Mouse (Mus musculus): ENCODE measurements at regions not wholly inside any gene's neighbourhood (a gene's known extent, or its start where the extent isn't known, plus 50 kb on each side); places are given as distances from the start of the nearest gene placed in this dataset.

DNA sequence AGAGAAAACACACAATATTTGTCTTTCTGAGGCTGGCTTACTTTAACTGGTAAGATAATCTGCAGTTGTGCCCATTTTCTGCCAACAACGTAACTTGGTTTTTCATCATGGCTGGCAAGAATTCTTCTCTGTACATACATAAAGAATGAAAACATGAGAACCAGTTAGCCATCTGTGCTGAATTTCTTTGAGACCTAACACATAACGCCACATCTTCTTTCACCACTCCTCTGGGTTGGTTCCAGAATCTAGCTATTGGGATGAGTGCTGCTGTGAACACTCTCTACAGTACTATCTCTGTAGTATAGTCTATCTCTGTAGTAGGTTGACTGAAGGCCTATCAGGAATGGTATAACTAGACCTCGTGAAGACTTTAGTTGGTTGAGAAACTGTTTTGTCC lies 132.1 kb downstream of the 1700020N01Rik start:
- peak; percentile 78 for ATAC-seq (ENCODE audit: low TSS enrichment)

DNA sequence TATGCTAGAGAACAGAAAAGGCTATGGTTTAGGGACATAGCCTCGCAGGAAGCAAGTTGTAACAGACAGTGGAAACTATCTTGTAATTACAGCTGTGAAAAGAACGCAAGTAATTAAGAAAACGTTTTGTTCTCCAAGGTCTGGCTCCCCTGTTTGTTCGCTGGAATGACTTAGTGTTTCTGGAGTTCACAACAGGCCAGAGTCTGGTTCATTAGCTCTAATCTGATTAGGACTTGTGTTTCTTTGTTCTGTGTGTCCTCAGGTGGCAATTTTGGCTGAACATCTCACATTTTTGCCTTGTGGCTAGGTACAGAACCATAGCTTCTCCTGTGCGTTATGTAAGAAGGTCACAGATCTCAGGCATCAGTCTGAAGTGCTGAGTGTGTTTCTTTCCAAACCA lies 141.7 kb upstream of the Sgk1 start:
- ATAC-seq (ENCODE audit: low TSS enrichment) = no peak

DNA sequence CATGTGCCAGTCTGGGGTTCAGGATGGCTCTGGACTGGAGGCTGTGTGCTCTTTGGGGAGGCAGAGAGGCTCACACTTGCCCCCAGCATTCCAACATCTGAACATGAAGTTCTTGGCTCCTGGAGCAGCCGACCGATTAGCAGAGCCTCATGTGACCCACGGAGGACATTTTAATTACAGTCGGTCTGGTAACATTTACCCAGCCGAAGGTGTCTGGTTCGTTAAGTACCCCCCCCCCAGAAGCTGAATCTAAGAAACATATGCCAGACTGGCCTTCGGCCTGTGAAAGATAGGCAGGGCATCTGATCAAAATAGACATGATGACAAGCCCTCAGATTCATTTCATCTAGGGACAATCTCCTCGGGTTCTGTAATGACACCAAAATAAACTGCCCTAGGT lies 140.4 kb upstream of the Sgk1 start:
- no peak for ATAC-seq (ENCODE audit: low TSS enrichment)

DNA sequence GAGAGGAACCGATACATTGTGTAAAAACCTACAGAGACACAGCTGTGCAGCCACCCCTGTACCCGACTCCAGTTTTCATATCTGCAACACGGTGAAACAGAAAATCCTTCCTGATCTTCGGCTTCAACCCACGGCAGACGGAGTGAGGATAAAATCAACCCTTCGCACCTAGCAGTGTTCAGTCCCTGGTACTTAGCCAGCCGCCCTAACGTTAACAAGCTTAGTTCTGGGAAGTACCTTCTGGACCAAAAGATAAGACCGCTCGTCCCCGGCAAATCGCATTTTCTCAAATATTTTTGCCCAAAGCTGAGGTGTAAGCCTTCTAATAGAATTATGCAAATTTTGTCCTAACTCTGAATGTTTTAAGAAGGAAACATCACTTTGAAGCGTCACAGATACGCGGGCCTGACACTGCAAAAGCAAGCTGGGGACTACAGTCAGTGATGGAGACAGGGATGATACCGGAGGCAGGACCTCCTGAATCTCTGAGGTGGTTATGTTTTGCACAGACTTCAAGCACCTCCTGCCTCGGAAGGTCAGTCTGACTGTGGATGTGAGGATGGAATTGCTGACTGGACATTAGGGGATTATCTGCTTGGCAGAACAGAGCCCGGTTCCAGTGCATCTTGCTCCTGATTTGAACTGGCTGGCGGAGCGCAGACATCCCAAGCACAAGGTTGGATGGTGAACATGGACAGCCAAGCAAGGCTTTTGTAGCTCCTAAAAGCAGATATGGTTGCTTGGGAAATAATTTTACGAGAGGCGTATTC lies 139.8 kb upstream of the Sgk1 start:
- peak; percentile 75 for ATAC-seq (ENCODE audit: low TSS enrichment)

DNA sequence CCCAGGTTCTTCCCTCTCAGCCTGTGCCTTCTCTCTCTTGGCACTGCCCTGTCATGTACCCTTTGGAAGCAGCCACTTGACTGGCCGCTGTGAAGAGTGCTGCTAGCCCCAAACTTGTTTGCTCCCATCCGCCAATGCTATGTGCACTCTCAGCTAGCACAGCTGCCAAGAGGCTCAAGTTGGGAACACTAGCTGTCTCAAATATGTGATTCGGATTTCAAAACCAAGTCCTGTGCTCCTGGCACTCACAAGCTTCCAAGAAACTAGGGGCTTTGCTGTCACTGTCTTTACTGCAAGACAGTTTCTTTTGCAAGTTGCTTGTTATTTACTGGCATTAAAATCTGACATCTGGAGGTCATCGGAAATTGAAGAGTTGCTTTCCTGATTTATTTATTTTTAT lies 138.6 kb upstream of the Sgk1 start:
- ATAC-seq (ENCODE audit: low TSS enrichment) = no peak

DNA sequence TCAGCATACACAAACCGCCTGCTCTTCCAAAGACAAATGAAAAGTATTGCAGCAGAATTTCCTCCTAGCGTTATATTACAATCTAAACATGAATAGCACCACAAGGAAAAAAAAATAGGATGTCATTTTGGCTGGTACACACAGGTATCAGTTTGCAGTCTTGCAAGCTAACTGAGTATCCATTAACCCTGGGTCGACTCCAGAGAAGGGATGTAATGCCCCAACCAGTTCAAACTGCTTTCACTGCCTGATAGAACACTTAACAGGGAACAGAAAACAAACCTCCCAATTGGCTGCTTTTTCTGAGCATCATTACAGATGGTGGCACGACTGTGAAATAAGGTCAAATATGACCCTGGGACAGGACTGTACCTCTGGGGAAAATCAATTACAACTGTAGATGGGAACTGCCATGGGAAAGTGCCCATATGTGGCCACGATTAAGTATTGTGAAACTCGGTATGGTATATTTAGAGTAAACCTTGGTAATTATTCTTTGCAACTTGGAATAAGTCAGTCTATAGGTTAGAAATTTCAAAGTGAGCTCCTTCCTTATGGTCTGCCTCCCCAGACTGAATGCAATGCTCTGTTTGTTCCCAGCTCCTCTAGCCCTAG lies 137.5 kb upstream of the Sgk1 start:
- ATAC-seq (ENCODE audit: low TSS enrichment) = no peak

DNA sequence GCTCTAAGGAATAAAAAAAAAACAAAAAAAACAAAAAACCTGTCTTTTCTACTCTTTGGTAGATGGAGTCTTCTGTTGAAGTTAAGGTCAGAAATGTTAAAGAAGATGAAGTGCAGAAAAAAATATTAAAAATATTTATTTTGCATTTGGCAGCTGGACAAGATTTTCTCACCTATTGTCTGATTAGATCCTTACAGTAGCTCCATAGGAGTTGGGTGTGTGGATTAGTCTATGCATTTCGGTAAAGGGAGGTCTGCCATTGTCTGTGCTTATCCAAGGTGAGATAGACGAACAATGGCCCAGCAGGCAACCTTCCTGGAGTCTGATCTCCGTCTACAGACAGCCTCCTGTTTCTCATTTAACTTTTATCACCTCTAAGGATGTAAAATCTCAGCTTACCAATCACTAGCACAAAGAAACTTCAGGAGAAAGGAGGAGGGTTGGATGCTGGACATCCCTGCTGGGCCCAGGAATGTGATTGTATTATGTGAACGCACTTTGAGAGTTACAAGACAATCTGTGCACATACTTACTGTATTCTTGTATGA lies 136.0 kb upstream of the Sgk1 start:
- ATAC-seq (ENCODE audit: low TSS enrichment) = no peak

DNA sequence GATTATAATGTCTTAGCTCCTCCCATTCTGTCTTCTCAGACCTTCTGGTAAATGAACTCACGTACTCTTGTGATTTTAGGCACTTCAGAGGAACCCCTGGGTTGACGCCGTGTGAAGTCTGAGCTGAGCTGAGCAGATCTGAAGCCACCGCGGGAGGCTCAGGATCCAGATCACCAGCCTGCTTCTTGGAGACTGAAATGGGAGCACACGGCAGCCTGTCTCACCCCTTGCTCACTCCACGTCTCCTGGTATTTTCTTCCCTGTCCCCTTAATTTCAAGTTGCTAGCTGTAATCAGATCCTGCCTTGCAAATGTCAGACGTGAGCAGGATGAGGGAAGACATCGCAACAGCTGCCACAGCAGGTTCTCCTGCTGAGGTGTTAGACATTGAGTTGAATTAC lies 135.3 kb upstream of the Sgk1 start:
- 0 out of 2 replicates have a peak, but pooled peaks have one; percentile 24 for ATAC-seq (ENCODE audit: low TSS enrichment)

DNA sequence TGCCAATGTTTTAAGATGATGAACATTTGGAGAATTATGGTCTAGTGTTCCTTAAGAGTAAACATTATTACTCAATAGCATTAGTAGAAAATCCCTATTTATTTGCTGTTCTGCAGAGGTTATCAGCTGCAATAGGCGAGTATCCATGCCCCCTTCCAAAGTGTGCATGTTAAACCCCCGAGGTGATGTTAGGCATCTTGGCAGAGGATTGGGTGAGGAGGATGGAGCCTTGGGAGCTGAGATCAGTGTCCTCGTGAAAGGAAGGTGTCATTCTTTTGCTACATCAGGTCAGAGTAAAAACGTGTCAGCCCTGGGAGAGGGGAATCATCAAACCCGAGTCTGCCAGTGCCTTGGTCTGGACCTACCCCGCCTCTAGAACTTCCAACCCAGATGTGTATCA lies 130.7 kb upstream of the Sgk1 start:
- no peak for ATAC-seq (ENCODE audit: low TSS enrichment)

DNA sequence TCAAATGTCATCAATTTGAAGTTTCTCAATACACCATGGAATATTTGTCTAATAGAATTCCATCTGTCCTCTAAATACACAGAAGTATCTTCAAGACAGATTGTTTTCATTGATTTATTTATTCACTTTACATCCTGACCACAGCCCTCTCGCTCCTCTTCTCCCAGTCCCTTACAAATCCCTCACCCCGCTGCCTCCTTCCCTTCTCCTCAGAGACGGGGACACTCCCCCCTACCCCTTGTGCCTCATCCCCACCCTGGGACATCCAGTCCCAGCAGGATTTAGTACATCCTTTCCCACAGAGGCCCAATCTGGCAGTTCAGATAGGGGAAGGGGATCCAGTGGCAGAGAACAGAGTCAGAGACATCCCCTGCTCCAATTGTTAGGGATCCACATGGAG lies 129.6 kb upstream of the Sgk1 start:
- no peak for ATAC-seq (ENCODE audit: low TSS enrichment)

DNA sequence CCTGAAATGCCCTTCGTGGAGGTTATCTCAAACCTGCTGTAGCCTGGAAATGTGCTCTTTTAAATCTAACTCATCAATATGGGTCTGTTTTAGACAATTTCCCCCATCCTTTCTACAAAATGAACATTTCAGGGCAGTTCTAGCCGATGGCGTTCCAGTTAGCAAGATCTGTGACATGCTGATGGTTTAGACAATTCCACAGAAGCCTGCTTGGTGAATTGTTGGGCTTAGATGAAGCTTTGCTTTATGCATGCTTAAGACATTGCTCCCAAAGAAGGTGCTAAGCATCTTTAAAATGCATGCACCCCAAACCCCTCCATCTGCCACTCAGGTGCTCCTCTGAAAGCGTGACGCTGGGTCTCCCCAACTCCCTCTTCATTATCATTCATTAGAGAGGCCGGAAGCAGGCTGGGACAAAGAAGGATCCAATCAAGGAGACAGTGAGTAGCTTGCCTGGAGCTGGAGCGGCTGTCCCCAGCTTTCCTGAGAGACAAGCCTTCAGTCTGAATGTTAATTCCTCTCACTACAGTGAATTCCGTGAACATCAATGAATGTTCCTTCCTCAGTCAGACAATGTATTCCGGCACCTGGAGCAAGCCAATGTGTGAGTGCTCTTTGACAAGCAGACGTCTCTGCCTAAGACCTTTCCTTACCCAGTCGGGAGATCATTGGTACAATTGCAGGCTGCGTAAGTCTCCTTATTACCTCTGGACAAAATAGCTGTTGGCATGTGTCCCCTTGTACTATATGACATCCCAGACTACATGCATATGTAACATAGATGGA lies 127.0 kb upstream of the Sgk1 start:
- no peak for ATAC-seq (ENCODE audit: low TSS enrichment)

DNA sequence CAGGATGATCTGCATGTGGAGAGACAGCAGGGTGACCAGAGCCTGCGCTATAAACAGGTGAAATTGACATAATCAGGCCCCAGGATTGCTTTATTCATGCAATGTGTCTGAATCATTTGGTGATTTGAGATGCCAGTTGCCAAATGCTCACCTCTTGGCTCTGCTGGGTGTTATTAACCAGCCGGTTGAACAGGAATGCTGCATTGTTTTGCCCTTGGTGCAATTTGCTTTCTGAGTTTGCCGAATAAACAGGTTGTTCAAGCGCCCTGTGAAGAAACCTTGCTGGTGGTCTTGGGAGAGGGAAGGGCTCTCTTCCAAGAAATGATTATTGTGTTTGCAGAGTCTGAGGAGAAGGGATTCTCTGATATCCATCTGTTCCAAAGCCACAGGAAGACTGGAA lies 126.3 kb upstream of the Sgk1 start:
- ATAC-seq (ENCODE audit: low TSS enrichment) = no peak

DNA sequence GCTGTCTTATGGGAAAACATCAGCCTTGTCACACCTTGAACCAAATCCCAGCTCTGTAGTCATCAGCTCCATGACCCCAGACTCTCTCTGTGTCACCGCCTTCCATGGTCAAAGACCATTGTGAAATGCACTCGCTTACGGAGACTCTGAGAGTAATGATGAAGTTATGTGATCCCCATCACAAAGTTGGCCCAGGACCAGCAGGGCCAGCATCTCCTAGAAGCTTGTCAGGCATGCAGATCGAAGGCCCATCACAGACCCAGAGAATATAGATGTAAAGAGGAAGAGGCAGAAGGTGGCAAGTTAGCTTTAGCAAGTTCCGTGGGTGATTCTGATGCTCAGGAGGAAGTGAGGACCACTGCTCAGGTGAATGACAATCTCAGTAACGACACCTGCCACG lies 125.2 kb upstream of the Sgk1 start:
- no peak for ATAC-seq (ENCODE audit: low TSS enrichment)

DNA sequence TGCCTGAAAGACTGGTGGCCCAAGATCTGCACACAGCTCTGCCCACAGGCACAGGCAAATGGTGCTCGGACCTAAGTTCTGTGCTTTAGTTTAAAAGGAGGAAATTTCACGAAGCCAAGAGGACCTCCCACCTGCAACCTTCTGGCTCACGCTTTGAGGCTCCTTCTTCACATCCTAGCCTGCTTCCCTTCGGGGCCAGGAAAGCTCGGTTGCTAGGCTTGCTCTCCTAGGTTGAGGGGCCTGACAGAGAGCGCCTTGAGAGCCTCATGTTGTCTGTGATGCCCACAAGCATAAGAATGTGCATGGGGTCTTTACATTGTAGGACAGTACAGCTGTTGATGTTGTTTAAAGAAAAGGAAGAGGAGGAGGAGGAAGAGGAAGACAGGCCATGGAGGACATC lies 123.9 kb upstream of the Sgk1 start:
- no peak for ATAC-seq (ENCODE audit: low TSS enrichment)

DNA sequence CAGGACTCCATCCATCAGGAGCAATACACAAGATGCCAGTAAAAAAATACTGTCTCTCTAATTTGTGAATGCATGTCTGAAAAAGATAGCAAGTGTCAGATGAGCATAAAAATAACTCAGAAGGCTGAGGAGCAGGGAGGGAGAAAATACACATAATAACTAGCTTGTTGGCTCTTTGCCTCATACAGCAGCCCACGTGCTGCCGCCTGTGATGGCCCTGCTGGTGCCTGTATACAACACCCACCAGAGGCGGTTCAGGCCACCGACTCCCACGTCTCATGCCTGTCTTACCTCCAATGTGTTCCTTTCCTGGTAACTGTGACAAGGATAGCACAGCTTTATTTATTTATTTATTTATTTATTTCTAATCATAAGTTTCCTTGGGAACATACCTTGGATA lies 119.5 kb upstream of the Sgk1 start:
- peak; percentile 25 for ATAC-seq (ENCODE audit: low TSS enrichment)

DNA sequence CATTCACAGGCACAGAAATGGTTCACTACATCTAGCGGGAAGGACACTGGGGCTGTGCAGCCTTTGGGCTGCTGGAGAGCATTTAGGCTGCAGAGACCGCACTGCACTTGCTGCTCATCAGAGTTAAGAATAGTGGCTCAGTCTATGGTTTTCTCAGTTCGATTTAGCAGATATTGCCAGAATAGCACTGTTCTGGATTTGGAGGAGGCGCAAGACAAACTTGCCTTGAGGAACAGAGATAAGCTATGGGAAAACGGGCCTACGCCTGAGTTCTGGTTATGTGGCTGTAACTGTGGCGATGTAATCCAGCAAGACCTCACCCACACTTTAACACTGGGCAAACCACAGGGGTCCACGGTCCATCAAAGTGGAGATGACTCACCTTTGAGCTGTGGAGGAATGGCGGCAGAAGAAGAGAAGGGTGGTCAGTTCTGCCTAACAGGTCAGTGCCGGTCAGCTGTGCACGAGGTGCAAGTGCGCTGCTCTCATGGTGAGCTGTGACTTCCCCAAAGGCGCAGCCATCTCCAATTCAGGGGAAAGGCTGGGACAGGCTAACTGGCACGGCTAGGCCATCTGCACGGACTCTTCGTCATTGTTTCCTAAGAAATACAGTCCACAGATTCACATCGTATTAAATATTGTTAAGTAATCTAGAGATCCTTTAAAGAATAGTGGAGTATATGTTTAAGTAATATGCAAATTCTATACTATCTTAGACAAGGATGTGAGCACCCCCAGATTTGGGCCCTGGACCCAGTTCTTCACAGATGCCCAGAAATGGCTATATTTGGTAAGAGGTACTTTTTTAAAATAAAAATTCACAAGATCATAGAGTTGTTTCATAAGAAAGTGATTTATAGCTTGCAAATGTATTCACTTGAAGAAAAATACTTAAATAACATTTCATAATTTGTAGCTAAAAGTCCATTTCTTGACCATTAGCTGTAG lies 118.7 kb upstream of the Sgk1 start:
- peak; percentile 71 for ATAC-seq (ENCODE audit: low TSS enrichment)

DNA sequence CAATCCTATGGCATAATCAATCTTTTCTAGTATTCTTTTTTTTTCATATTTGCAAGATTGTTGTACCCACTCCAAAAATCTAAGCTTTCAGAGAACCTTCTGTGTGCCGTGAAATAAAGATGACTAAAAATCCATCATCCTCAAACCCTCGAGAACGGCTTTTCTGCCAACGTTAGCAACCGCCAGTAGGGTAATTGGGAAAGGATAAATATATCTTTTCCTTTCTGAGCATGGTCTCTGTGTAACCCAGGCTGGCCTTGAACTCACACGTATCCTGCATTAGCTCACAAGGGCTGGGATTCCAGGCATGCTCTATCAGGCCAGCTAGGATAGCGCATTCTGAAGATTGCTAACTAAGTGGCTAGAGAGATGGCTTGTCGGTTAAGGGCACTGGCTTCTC lies 117.9 kb upstream of the Sgk1 start:
- ATAC-seq (ENCODE audit: low TSS enrichment) = peak; percentile 53

DNA sequence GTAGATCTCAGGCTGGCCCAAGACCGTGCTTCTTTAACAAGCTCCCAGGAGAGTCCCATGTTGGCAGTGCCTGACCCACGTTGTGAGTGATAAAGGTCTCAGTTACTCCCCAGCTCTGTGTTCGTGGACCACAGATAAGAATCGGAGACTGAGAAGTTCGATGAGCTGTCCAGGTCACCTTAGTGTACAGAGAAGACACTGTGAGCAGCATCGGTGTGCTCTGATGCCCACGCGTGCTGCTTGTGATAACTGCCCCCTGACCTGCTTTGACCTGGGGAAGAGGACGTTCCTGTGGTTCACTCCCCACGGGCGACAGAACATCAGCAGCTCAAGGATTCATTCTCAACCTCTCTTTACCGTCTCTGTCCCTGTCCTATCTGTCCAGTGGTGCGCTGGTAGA lies 117.1 kb upstream of the Sgk1 start:
- ATAC-seq (ENCODE audit: low TSS enrichment) = no peak

DNA sequence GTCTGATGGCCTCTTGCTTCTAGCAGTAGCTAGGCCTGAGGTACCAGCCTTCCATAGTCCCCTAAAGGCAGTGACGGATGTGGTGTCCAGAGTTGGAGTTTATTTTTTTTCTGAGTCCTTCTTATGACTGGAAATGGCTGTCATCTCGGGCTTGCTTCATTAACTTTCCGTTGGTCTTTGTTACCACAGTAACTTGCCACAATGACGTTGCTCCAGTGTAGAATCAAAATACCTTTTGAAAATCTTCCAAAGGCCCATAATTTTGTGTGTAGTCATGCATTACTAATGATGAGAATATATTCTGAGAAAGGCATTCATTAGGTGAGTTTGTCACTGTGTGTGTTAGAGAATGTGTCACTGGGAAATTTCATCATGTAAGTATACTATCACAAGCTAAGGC lies 108.4 kb upstream of the Sgk1 start:
- no peak for ATAC-seq (ENCODE audit: low TSS enrichment)

DNA sequence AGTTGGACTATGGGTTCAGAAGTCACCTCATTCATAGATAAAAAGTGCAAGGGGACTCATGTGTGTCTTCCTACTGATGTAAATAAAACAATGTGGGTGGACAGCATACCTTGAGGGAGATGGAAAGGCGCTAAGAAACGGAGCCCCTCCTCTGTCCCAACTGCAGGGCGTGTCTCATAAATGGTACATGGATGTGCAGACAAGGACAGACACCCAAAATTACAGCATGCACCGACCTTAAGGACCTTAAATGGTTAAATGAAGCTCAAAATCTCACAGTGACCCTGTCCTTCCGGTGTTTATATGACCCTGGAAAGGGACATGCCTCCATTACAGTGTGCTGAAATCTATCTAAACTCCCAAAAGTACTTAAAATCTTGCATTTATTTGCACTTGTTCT lies 106.5 kb upstream of the Sgk1 start:
- ATAC-seq (ENCODE audit: low TSS enrichment) = no peak

DNA sequence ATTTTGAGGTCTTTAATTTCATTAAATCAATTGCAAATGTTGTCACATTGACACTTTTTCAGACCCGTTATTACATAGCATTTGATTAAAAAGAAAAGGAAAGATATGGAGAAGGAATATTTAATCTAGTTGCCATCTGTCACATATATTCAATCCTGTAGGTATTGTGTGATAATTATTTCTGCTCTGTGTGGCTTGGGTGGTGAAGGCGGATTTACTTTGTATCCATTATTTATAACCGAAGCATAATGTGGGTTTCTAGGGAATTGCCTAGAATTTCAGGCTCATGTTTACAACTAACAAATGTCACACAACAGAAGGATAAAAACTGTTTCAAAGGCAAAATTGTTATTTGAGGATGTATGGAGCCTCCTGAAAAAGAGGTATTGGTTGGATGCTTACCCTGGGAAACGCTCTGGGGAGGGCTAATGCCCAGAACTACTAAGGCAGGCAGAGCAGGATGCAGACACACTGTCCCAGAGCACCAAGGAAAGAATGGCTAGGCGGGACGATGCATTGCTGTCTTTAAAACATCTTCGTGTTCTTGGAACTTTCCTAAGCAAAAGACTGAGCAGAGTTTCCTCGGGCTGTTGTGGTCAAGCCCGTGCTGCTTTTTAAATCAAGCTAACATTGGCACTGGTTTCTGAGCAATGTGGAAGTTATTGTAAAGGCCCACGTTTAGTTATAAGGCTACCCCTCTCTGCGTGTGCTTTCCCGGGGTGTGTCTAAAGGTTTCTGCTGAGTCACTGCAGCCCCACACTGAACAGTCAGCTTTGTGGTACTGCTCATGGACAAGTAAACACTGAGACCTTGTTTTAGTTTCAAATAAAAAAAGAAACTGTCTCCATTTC lies 105.8 kb upstream of the Sgk1 start:
- peak; percentile 55 for ATAC-seq (ENCODE audit: low TSS enrichment)

All from frontal cortex, adult (tissue).